Mouse (Mus musculus) ES-Bruce4 (cell line): ENCODE data around the gene Bclaf3. TPM values are rescaled to one million over a fixed set of nuclear protein-coding genes. Genes with fewer than 3 reads are reported as not detected.
"Not testable (repeated sequence)": the region's sequence is repeated elsewhere in the genome, so short reads cannot be mapped to it uniquely, and the experiment has no call there.

Source experiments
- H3K27ac ChIP-seq: 2 replicates; pipeline ENCODE4 v1.5.1; 2012; ENCODE audit warnings: low read length, inconsistent platforms; ENCODE audit not compliant: insufficient read depth
- H3K27me3 ChIP-seq: 2 replicates; pipeline ENCODE4 v1.6.1; 2012; ENCODE audit warnings: mild to moderate bottlenecking, low read length, inconsistent platforms; ENCODE audit not compliant: control insufficient read depth, poor library complexity, insufficient read depth, severe bottlenecking
- H3K36me3 ChIP-seq: 2 replicates; pipeline ENCODE4 v1.6.1; 2012; ENCODE audit warnings: inconsistent platforms, mild to moderate bottlenecking, low read length, moderate library complexity; ENCODE audit not compliant: control insufficient read depth, poor library complexity, insufficient read depth, severe bottlenecking
- H3K4me1 ChIP-seq: one replicate; pipeline ENCODE4 v1.8.1; 2011; ENCODE audit warnings: low read length; ENCODE audit not compliant: control insufficient read depth, insufficient read depth
- H3K4me3 ChIP-seq: 2 replicates; pipeline ENCODE4 v1.5.1; 2011; ENCODE audit warnings: low read depth, mild to moderate bottlenecking, low read length
- H3K9ac ChIP-seq: 2 replicates; pipeline ENCODE4 v1.6.1; 2012; ENCODE audit warnings: low read depth, mild to moderate bottlenecking, inconsistent platforms; ENCODE audit not compliant: poor library complexity, severe bottlenecking
- H3K9me3 ChIP-seq: replicated peaks from 2 replicates; pipeline ENCODE4 v1.6.1; 2012; ENCODE audit warnings: mild to moderate bottlenecking, low read length, inconsistent platforms; ENCODE audit not compliant: control insufficient read depth, poor library complexity, insufficient read depth, severe bottlenecking
- CTCF ChIP-seq: IDR thresholded peaks from one replicate; pipeline ENCODE4 v1.8.1; 2011; ENCODE audit warnings: low read depth, low read length
- EP300 ChIP-seq: IDR thresholded peaks from 2 replicates; pipeline ENCODE4 v1.6.1; 2011; ENCODE audit warnings: low read depth, low read length; ENCODE audit not compliant: insufficient read depth
- POLR2A ChIP-seq: IDR thresholded peaks from one replicate; pipeline ENCODE4 v1.8.1; 2011; ENCODE audit warnings: low read length; ENCODE audit not compliant: insufficient read depth
- polyA plus RNA-seq: library from polyadenylated mRNA; stranded (reverse); fragments of >200 nt; gene quantifications from 2 replicates; pipeline ENCODE4 v1.2.4, GENCODE M21; 2011; ENCODE audit warnings: low read depth; ENCODE audit not compliant: missing spikeins, insufficient read depth, insufficient read length

Bclaf3 gene
- polyA plus RNA-seq, 1 experiment, result 118 TPM

DNA sequence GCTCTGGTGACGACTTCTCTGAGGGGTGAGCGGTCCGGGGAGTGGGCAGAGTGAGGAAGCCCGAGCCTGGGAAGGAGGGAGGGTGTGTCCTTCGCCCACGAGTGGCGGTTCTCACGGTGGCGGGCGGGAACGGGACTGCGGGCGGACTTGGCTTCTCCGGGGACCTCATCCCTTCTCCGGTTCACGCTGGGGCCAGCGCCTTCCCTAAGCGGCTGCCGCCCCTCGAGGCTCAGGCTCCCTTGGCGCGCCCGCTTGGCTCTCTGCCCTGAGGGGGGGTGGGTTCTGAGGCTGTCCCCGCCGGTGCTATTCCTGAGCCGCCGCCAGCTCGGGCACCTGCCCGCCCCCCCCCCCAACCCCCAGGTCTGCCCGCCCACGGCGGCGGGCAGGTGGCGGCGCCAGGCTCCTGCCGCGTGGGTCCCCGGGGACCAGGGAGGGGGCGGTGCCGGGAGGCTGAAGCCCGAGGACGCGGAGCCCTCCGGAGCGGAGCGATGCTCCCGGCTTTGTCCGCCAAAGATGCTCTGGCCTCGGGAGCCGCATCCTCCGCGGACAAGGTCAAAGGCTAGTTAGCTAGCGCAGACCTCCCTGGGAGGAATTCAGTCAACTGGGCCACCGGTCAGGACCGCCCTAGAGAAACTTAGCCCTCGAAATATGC lies 6.4 kb downstream of the Bclaf3 start:
- peak overlapping the region; percentile 90 for H3K9ac ChIP-seq
- no peaks in the 10 kb centered on the region for H3K9me3 ChIP-seq
- no peak for TF ChIP-seq CTCF
- TF ChIP-seq POLR2A, result no peak
- no peak for TF ChIP-seq EP300
- peaks cover 13% of the 10 kb centered on the region for H3K36me3 ChIP-seq
- H3K4me1 ChIP-seq, result peaks cover 2% of the 10 kb centered on the region
- no peaks in the 10 kb centered on the region for H3K27me3 ChIP-seq
- H3K4me3 ChIP-seq, result peak overlapping the region; percentile 89
- peak overlapping the region; percentile 71 for H3K27ac ChIP-seq

DNA sequence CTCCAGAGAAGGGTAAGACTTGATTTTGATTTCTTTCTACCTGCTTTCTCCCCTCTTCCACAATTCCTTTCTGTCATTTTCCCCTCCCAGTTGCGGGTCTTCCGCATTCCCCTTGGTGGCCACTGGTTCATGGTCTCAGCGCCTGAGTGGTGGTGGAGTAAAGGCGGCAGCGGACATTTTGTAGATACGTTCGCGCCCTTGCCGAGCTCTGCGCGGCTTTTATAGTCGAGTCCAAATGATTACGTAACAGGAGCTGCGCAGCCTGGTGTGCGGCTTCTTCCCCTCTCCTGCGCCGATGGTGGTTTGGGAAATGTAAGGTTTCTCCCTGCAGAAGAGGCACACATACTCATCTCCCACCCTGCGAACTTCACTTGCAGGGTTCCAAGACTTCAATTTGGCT lies 15.4 kb downstream of the Bclaf3 start:
- Histone ChIP-seq H3K27ac (0 out of 2 replicates have a peak overlapping the region, but pooled peaks have one; percentile 21), H3K27me3 (no peaks in the 10 kb centered on the region), H3K36me3 (peaks cover 4% of the 10 kb centered on the region), H3K9ac (peak overlapping the region; percentile 53), H3K4me1 (peaks cover 2% of the 10 kb centered on the region), H3K9me3 (no peaks in the 10 kb centered on the region), H3K4me3 (peak overlapping the region; percentile 47; the same call in 1 of the 2 replicates)
- TF ChIP-seq EP300 (no peak), POLR2A (no peak), CTCF (no peak)

DNA sequence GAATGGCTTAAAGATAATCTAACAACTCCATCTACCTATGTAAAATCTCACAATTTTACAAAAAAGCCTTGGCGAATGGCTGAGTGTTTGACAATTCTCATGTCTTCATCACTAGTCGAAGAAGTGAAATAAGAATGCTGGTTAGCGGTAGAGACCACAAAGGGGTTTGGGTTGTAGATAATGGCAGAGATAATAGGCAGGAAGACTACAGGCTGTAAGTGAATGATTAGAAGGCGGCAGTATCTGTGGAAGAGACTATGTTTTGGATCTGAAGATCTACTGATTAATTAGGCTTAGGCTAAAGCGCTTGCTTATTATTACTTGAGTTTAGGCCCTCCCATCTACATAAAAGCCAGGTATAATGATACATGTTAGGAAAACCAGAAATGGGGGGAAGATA lies 20.6 kb downstream of the Bclaf3 start:
- Histone ChIP-seq H3K4me1 (peaks cover 2% of the 10 kb centered on the region), H3K36me3 (peaks cover 22% of the 10 kb centered on the region), H3K4me3 (no peak overlapping the region), H3K9me3 (no peaks in the 10 kb centered on the region), H3K27ac (no peak overlapping the region), H3K27me3 (no peaks in the 10 kb centered on the region), H3K9ac (no peak overlapping the region)
- TF ChIP-seq POLR2A (no peak), EP300 (no peak), CTCF (no peak)

DNA sequence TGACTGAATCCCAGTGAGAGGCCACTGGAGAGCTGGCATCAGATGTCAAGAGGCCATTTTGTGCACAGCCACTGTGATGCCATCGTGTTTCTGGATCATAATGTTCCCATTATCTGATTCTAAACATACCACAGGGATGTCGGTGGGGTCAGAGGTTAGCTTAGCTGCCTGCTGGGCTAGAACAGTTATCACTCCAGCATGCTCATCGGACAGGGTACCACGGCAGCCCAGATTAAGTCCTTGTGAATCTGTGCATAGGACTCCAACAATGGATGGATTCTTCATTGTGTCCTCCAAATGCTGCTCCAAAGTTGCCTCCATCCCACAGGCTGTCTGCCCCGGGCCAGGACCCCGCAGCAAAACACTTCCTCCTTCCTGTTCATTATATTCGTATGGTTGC lies 58.2 kb downstream of the Bclaf3 start:
- not testable (repeated sequence) for H3K9ac ChIP-seq, H3K4me1 ChIP-seq, H3K27me3 ChIP-seq, H3K27ac ChIP-seq, H3K4me3 ChIP-seq, H3K9me3 ChIP-seq, H3K36me3 ChIP-seq

- H3K9ac ChIP-seq, result no peak overlapping the region
- no peak overlapping the region for H3K27ac ChIP-seq
- H3K9me3 ChIP-seq, result no peaks in the 10 kb centered on the region
- no peak for TF ChIP-seq CTCF
- TF ChIP-seq POLR2A, result no peak
- no peak for TF ChIP-seq EP300
- no peaks in the 10 kb centered on the region for H3K27me3 ChIP-seq
- H3K36me3 ChIP-seq, result peaks cover 11% of the 10 kb centered on the region
- no peak overlapping the region for H3K4me3 ChIP-seq
- H3K4me1 ChIP-seq, result no peaks in the 10 kb centered on the region
These were observed 65.1 kb downstream of the Bclaf3 start for GRCm38 (mm10) chrX:159591633-159592032.

- TF ChIP-seq POLR2A (no peak), EP300 (no peak), CTCF (no peak)
- no peaks in the 10 kb centered on the region for H3K27me3 ChIP-seq
- no peaks in the 10 kb centered on the region for H3K4me1 ChIP-seq
- H3K36me3 ChIP-seq, result peaks cover 3% of the 10 kb centered on the region
- H3K27ac ChIP-seq, result no peak overlapping the region
- H3K9me3 ChIP-seq, result no peaks in the 10 kb centered on the region
- H3K9ac ChIP-seq, result no peak overlapping the region
- H3K4me3 ChIP-seq, result no peak overlapping the region
These were observed 71.0 kb downstream of the Bclaf3 start for GRCm38 (mm10) chrX:159597502-159597901.

DNA sequence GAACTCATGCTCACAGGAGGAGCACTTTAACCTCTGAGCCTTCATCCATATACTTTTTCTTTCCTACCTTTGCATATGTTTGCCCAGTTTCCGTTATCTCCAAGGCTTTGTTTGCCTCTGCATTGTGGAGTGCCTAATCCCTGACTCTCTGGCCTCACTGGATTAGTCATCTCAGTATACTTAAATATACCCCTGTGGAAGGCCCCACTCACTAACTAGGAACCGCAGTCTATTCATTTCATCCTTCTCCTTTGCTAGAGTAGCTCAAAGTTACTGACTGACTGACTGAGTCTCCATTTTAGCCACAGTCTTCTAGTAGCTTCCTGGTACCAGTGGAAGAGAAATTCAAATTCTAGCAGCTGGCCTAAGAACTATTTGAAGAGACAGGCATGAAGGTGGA lies 78.3 kb downstream of the Bclaf3 start:
- Histone ChIP-seq H3K27ac (no peak overlapping the region), H3K36me3 (no peaks in the 10 kb centered on the region), H3K4me1 (no peaks in the 10 kb centered on the region), H3K27me3 (no peaks in the 10 kb centered on the region), H3K9me3 (no peaks in the 10 kb centered on the region), H3K9ac (no peak overlapping the region), H3K4me3 (no peak overlapping the region)
- TF ChIP-seq EP300 (no peak), POLR2A (no peak)
